Mouse (Mus musculus) bone marrow, adult 2 months (tissue): ENCODE measurements around the gene Fgf12. TPM values are rescaled to one million over a fixed set of nuclear protein-coding genes. Genes with fewer than 3 reads are reported as not detected.

Experiments used
- H3K27ac ChIP-seq: fragments of 200-500 bp; 2 replicates; pipeline ENCODE4 v1.5.1; 2012; ENCODE audit warnings: low read depth, mild to moderate bottlenecking, control low read depth, inconsistent platforms, low read length; ENCODE audit not compliant: control insufficient read depth, poor library complexity, insufficient read depth
- H3K4me1 ChIP-seq: fragments of 200-500 bp; 2 replicates; pipeline ENCODE4 v1.6.1; 2011; ENCODE audit warnings: low read length; ENCODE audit not compliant: control insufficient read depth, insufficient read depth
- H3K4me3 ChIP-seq: fragments of 200-500 bp; replicated peaks from 2 replicates; pipeline ENCODE3; 2011; ENCODE audit warnings: mild to moderate bottlenecking, low read depth, low read length, control low read depth; ENCODE audit not compliant: control insufficient read depth
- CTCF ChIP-seq: fragments of 200-500 bp; IDR thresholded peaks from 2 replicates; pipeline ENCODE4 v1.5.1; 2011; ENCODE audit warnings: low read length, control low read depth; ENCODE audit not compliant: control insufficient read depth, insufficient read depth
- POLR2A ChIP-seq: fragments of 200-500 bp; IDR thresholded peaks from 2 replicates; pipeline ENCODE4 v1.6.1; 2011; ENCODE audit warnings: low read depth, mild to moderate bottlenecking, control low read depth, low read length, borderline replicate concordance; ENCODE audit not compliant: control insufficient read depth
- WGBS: fragments of 180-500 bp; shearing (Covaris S2); methylation state at CpG from one replicate; pipeline ENCODE4 v1.1.7; 2018; 5-methylcytosine and 5-hydroxymethylcytosine counted together
- polyA plus RNA-seq: library from polyadenylated mRNA; stranded (reverse); fragments of >200 nt; gene quantifications from 2 replicates; pipeline ENCODE4 v1.2.4, GENCODE M21; 2011; ENCODE audit warnings: low replicate concordance; ENCODE audit not compliant: missing spikeins, insufficient read depth, insufficient read length

Gene Fgf12
- polyA plus RNA-seq, 1 experiment = 0.85 TPM

DNA sequence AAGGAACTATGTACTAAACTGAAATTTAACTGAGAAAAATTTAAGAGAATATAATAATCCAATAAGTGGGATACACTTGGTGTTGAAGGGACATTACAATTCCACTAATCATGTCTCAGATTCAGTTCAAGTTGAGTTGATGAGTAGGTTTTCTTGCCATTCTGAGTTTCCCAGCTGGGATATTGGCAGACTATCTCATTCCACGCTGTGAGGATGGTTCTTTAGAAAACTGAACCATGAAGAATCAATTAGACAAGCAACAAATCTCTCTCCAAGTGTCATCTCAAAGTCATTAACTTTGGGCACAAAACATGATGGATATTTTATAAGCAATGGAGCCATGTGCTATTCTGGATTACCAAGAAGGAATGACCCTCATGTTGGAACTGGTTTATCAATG is 449.0 kb downstream of the Fgf12 start:
- Histone ChIP-seq H3K27ac (no peak overlapping the region), H3K4me3 (no peak overlapping the region), H3K4me1 (no peaks in the 10 kb centered on the region)
- WGBS = 29% methylated on average over 1 of the region's 1 CpGs
- no peak for TF ChIP-seq CTCF
- TF ChIP-seq POLR2A = no peak

DNA sequence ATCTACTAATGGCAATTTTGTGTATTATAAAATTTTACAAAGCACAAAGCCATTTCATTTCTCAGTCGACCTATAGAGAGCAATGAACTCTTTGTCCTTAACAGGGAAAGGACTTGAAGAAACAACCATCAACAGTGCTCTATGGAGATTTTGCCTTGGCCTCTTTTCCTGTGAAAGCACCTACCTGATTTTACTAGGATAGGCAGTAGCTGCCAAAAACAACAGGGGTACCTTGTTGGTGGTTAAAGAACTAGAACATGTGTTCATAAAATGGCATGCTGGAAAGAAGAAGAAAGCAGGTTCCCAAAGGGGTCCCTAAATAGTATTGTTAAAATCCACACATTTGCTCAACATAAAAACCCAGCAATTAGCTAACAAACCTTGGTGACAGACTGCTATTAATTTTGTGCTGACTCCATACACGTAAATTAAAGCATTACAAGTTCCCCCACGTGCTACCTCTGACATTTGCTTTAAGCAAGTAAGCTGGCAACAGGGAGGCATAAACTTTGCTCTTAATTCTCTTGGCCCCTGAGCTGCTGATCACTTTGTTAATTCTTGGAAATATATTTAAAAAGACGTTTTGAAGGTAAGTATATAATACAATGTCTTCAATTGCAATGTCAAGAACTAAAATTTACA is 463.1 kb downstream of the Fgf12 start:
- Histone ChIP-seq H3K4me3 (no peak overlapping the region), H3K4me1 (no peaks in the 10 kb centered on the region), H3K27ac (no peak overlapping the region)
- TF ChIP-seq CTCF (no peak), POLR2A (no peak)
- WGBS = 48% methylated on average over 4 of the region's 4 CpGs

- no peak for TF ChIP-seq POLR2A
- no peak overlapping the region for H3K4me3 ChIP-seq
- no peak overlapping the region for H3K27ac ChIP-seq
- no peaks in the 10 kb centered on the region for H3K4me1 ChIP-seq
- 68% methylated on average over 5 of the region's 5 CpGs for WGBS
Observed at GRCm38 (mm10) chr16:28257904-28258303, 495.0 kb downstream of the Fgf12 start.

- H3K4me3 ChIP-seq = no peak overlapping the region
- no peaks in the 10 kb centered on the region for H3K4me1 ChIP-seq
- no peak overlapping the region for H3K27ac ChIP-seq
- no peak for TF ChIP-seq POLR2A
- no peak for TF ChIP-seq CTCF
- WGBS = 73% methylated on average over 4 of the region's 4 CpGs
Observed at GRCm38 (mm10) chr16:28254303-28254702, 498.6 kb downstream of the Fgf12 start.

GRCm38 (mm10) chr16:28251930-28252329 is 500.9 kb downstream of the Fgf12 start:
- H3K4me1 ChIP-seq = no peaks in the 10 kb centered on the region
- H3K4me3 ChIP-seq = no peak overlapping the region
- no peak overlapping the region for H3K27ac ChIP-seq
- TF ChIP-seq CTCF (no peak), POLR2A (no peak)
- WGBS = 61% methylated on average over 3 of the region's 3 CpGs

DNA sequence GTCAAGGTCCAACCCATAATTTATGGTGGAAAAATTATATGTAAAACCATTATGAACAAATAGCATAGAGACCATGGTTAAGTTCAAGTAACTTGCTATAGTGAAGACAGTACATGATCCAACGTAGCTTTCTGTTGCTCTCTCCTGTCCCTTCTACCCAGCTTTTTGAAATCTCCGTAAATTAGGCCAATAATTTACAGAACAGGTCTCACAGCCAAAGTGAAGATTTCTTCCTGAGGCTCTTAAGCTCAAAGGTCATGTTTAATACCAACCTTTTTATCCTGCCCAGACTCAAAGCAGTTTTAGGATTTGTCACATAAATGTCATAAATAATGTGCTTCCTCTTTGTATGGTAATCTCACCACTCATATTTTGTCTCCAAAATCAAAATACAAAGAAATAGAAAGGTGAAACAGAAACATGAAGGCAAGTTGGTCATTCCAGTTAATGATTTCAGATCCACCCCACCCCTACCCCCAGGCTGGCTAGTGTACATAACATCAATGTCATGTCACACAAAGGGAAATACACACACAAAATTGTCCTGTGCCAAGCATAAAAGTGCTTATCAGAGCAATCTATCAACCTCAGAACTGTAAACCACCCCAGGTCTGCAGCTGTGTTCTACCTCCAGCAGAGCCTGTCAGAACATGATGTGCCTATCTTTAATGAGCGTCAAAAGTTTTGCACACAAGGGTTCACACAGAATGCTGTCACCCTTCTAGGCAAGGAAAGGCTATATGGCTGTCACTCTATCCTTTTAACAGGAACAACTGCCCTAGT is 509.8 kb downstream of the Fgf12 start:
- H3K4me1 ChIP-seq = no peaks in the 10 kb centered on the region
- 71% methylated on average over 3 of the region's 3 CpGs for WGBS
- TF ChIP-seq CTCF (no peak), POLR2A (no peak)
- no peak overlapping the region for H3K27ac ChIP-seq
- no peak overlapping the region for H3K4me3 ChIP-seq

DNA sequence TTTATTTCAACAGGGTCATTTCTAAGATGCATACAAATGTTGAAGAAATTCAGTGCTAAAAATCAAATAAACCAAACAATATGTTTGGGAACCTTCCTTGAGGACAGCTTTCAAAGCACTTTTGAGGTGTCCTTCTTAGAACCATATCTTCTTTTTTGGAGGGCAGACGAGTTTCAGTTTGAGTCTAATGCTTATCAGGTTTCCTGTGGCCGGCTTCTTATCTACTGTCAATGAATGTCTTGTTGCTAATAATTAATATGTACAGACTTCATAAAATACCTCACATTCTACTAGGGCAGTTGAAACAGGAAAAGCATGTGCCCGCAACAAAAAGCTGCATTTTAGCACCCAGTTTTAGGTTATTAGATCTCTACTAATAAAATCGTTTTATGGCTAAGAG is 513.5 kb downstream of the Fgf12 start:
- H3K4me3 ChIP-seq = no peak overlapping the region
- WGBS = 71% methylated on average over 4 of the region's 4 CpGs

DNA sequence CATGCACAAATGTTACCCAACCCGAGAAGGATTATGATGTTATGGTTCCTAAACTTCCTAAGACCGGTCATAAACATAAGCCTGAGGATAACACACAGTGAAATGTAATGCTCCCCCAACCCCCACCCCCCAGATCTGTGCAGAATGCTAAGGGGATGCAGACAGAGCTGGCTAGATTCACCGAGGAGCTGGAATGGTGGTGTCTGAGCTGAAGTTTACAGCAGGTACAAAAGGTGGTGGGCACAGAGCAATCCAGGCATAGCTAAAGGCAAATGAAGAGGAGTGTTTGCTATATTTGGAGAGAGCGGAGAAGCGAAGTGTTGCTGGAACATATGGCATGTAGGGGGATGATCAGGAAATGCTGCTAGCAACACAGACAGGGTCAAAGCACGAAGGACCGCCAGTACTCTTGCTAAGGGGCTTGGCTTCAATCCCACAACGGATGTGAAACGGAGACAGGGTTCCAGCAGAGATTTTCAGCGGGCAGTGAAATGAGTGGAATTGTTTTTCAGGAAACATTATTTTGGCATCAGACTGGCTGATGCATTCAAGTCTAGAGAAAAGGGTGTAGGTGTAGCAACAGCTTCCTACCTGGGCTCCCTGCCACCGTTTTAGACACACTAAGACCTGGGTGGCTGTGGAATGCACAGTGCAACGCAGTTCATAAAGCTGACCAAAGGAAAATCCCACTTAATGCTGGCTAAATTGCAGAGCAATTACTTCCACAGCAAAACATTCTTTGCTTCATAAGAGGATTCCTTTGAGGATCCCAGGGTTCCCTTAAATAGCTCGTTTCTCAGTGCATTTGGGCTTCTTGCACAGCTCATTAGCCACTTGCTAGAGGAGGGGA is 514.6 kb downstream of the Fgf12 start:
- 67% methylated on average over 13 of the region's 13 CpGs for WGBS
- no peak overlapping the region for H3K27ac ChIP-seq
- no peak overlapping the region for H3K4me3 ChIP-seq
- H3K4me1 ChIP-seq = no peaks in the 10 kb centered on the region
- TF ChIP-seq CTCF (no peak), POLR2A (no peak)

More for the DNA sequence above, 513.5 kb downstream of the Fgf12 start:
- TF ChIP-seq CTCF (no peak), POLR2A (no peak)
- no peak overlapping the region for H3K27ac ChIP-seq
- H3K4me1 ChIP-seq = no peaks in the 10 kb centered on the region
